In genomic region chr1:105179371-105179823, GRCm38 (mm10) we compare ENCODE assay signal across 7 mouse cellular contexts.
DNase-seq lines count a peak whose midpoint lies in the region; ATAC-seq lines count a peak whose summit lies in the region.

No protein-coding gene starts in this region.

- H3K27ac ChIP-seq in hindbrain, embryonic 16.5 days (ENCODE audit: low read depth, low read length), result no peak overlapping the region
- peak overlapping the region; percentile 30; the same call in 1 of the 2 replicates for H3K27ac ChIP-seq in liver, embryonic 12.5 days
- H3K27ac ChIP-seq in neural tube, embryonic 12.5 days, result no peak overlapping the region

- peak; percentile 61 for DNase-seq in NIH3T3 (ENCODE audit: low read depth)
- peak; percentile 58 to 75 for DNase-seq in adrenal gland, postnatal 36 days
- DNase-seq in gastrocnemius, postnatal 25 days, result peak; percentile 56
- no peak for DNase-seq in T-cell, adult 2 months (ENCODE audit: low spot score)

- peak; percentile 77 for ATAC-seq in hindbrain, embryonic 16.5 days
- ATAC-seq in liver, embryonic 12.5 days, result peak; percentile 77
- ATAC-seq in neural tube, embryonic 12.5 days (ENCODE audit: low FRiP score, low read depth), result 0 out of 2 replicates have a peak, but pooled peaks have one; percentile 48

- no peak overlapping the region for H3K4me3 ChIP-seq in hindbrain, embryonic 16.5 days (ENCODE audit: low read length)
- H3K4me3 ChIP-seq in liver, embryonic 12.5 days, result no peak overlapping the region
- H3K4me3 ChIP-seq in neural tube, embryonic 12.5 days, result no peak overlapping the region

- H3K9me3 ChIP-seq in hindbrain, embryonic 16.5 days (ENCODE audit: control insufficient read depth, low read length), result no peaks in the 10 kb centered on the region
- H3K9me3 ChIP-seq in liver, embryonic 12.5 days (replicated peaks), result no peaks in the 10 kb centered on the region
- H3K9me3 ChIP-seq in neural tube, embryonic 12.5 days, result no peaks in the 10 kb centered on the region

- whole genome bisulfite sequencing in hindbrain, embryonic 16.5 days, result 45% methylated on average over 3 of the region's 3 CpGs
- 34% methylated on average over 3 of the region's 3 CpGs for WGBS in liver, embryonic 12.5 days (ENCODE audit: insufficient replicate concordance)
- WGBS in neural tube, embryonic 12.5 days, result 68% methylated on average over 3 of the region's 3 CpGs

- no peak overlapping the region for H3K9ac ChIP-seq in hindbrain, embryonic 16.5 days (ENCODE audit: low read depth, low read length)
- H3K9ac ChIP-seq in liver, embryonic 12.5 days, result no peak overlapping the region
- H3K9ac ChIP-seq in neural tube, embryonic 12.5 days, result no peak overlapping the region

- H3K36me3 ChIP-seq in hindbrain, embryonic 16.5 days (ENCODE audit: control insufficient read depth, insufficient read depth, low read length), result no peaks in the 10 kb centered on the region
- no peaks in the 10 kb centered on the region for H3K36me3 ChIP-seq in liver, embryonic 12.5 days
- no peaks in the 10 kb centered on the region for H3K36me3 ChIP-seq in neural tube, embryonic 12.5 days

- H3K4me1 ChIP-seq in hindbrain, embryonic 16.5 days (ENCODE audit: control insufficient read depth, insufficient read depth, low read depth, low read length), result peaks cover 12% of the 10 kb centered on the region
- H3K4me1 ChIP-seq in liver, embryonic 12.5 days, result 0 out of 2 replicates have a peak, but pooled peaks cover 3% of the 10 kb centered on the region
- peaks cover 11% of the 10 kb centered on the region for H3K4me1 ChIP-seq in neural tube, embryonic 12.5 days

- H3K4me2 ChIP-seq in hindbrain, embryonic 16.5 days (ENCODE audit: low read length), result no peak overlapping the region
- H3K4me2 ChIP-seq in liver, embryonic 12.5 days, result no peak overlapping the region
- no peak overlapping the region for H3K4me2 ChIP-seq in neural tube, embryonic 12.5 days (replicated peaks)

- H3K27me3 ChIP-seq in hindbrain, embryonic 16.5 days (replicated peaks; ENCODE audit: control insufficient read depth, insufficient read depth, low read length), result no peaks in the 10 kb centered on the region
- H3K27me3 ChIP-seq in liver, embryonic 12.5 days (replicated peaks), result no peaks in the 10 kb centered on the region
- H3K27me3 ChIP-seq in neural tube, embryonic 12.5 days (replicated peaks), result no peaks in the 10 kb centered on the region
